Mouse (Mus musculus) right cerebral cortex, postnatal 10 days (tissue): ENCODE data around the gene Ano8.
"Not testable (repeated sequence)": the region's sequence is repeated elsewhere in the genome, so short reads cannot be mapped to it uniquely, and the experiment has no call there.

Experiments
- DNase-seq, 2 experiments: peaks; one replicate each; pipeline ENCODE4 v3.0.0; 2021; ENCODE audit warnings: low spot score in 2 of 2

Ano8 gene

DNA sequence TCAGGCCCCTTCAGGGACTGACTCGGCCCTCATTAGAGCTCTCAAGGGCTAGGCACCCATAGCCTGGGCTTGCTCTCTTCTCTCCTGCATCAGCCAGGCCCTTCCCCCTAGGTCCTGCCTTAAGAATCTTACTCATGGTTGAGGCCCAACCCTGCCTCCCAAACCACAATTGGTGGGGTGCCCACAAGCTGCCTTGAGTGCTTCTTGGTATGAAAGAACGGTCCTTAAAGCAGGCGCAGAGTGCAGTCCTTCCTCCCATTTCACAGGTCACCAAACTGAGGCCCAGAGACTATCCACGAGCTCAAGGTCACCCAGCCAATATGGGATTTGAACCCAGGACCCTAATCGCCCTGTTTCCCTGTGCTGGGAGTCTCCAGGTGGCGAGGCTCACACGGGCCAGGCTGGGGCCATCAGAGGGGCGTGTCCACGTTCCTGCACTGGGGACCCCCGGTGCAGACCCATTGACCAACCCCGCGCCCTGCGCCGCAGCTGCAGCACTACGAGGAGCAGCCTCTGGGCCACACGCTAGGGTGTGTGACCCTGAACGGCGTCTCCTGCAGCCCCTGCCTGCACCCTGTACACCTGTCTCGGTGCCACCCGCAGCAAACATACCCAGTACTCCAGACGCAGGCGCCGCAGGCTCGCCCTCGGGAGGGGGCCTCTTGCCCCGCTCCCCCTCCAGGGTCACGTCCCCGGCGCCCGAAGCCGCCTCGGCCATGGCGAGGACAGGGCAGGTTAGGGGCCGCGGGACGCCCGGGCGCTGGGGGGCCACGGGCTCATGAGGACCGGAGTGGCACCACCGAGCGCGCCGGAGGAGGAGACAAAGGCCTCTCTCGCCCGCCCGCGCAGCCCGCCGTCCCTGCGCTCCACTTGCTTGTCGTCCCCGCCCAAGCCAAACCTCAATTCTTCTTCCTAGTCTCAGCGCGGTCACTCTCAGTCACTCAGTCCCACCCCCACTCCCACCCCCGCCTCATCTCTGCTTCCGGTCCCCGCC, at the start of gene Ano8:
TSS of gene Ano8 (minus strand) at position 822 of the 994 bp plus-strand sequence.
- DNase-seq: peak; percentile 92 to 93

DNA sequence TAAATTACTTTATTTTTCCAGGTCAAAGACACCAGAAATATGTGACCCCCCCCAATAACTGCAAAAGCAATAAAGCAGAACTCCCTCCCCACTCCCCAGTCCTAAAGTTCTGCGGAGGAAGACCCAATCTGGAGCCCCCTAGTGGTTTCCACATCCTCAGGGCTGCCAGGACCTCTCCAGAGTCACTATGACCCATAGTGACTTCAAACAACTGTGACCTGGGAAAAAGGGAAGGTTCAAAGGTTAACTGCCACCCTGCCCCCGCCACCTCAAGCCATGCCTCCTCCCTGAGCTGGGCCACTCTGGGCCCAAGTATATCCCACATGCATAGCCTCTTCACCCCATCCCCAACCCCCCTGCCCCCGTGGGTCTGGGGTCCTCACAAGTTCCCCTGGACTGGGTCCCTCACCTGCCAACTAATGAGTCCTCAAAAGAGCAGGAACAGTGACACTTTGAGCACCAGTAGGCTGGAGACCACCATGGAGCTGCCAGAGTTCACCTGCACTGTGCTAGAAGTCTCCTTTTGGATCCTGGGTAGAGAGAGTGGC, 48.6 kb upstream of the Ano8 start:
- DNase-seq: no peak

DNA sequence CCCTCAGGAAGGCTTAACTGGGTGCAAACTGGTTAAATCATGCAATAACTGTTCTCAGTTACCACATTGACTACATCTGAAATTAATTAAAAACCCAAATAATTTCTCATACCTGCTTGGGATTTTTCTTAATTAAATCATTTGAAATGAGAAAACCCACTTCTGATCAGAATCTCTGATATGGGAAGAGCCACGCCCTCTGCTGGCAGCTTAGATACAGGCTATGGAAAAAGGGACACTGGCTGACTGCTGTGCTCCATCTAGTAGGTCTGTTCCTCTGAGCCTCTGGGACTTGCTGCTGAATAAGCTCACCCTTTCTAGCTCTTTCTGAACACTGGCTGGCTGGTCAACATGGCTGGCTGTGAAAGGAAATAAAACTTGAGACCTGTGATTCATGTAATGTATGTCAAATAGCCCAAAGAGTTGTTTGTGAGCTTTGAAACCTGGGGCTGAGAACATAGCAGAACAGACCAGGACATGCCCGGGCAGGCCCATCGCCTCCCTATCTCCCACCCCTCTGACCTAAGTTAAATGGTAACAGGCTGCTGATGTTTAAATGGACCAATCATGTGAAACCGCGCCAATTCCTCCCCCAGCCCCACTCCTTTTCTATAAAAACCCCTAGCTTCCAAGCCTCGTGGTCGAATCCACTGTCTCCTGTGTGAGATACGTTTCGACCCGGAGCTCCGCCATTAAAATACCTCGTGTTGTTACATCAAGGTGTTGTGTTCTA, 45.1 kb upstream of the Ano8 start:
- DNase-seq: not testable (repeated sequence)

DNA sequence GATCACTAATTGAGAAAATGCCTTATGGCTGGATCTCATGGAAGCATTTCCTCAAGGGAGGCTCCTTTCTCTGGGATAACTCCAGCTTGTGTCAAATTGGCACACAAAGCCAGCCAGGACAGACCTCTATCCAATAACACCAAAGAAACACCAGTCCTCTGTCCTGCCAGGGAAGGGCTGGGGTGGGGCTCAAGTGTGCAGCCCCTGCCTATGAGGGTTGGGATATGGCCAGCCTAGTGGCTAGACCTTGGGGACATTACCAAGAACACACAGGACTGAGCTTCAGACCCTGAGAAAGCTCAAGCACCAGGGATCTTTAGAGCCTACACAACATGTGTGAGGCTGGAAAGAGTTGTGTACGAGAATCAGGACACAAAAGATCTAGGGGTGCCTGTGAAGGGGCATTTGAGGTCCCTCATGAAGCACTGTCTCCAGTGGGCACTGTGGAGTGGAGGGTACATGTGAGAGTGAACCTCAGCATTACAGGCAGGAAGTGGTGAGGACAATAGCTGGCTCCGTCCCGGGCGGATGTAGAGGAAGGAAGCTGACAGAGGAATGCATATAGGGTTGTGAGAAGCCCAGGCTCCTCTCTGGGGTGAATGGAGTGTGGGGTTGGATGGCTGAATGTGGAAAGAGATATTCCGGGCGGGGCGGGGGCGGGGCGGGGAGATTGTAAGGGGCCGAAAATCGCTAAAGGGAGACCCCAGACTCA, 42.8 kb upstream of the Ano8 start:
- DNase-seq: no peak

DNA sequence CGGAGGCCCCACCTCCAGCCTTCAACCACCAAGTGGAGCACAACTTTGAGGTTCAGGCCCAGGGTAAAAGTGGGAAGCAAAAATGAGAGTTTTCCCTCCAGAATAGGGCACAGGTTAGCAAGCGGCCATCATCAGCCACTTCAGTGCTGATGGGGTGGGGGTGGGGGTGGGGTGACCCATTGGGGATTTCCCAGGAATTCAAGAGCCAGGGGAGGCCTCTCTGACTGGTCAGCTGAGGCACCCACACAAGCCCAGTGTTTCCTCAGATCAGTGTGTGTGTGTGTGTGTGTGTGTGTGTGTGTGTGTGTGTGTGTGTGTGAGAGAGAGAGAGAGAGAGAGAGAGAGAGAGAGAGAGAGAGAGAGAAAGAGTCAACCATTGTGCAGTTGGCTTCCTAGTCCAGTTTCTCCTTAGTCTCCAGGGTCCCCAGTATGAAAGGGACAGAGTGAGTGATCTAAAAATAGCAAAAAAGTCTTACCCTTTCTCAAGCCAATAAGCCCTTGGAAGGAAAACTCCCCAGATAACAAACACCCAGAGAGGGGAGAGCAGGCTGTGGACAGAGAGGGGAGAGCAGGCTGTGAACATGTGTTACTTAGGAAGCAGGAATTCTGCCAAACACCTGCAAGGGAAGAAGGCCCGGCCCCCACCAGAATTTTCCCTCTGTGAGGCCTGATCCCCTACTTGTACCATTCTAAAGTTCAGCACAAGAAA, 41.6 kb upstream of the Ano8 start:
- no peak for DNase-seq

DNA sequence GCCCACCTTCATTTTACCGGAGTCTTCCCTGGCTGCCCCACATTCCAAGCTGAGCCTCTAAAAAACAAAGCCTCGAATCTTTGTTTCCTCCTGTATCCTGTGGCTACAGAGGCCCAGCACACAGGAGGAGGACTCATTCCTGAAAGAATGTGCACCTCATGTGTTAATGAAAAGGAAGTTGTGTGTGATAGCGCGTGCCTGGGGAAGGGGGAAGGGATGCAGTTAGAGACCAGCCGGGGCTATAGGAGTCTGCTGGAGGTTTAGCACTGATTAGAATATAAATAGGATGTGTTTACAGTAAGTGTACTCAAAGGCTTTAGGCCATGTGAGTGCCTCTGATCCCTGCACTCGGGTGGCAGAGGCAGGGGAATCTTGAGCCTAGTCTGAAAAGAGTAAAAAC, 40.5 kb upstream of the Ano8 start:
- DNase-seq: no peak

DNA sequence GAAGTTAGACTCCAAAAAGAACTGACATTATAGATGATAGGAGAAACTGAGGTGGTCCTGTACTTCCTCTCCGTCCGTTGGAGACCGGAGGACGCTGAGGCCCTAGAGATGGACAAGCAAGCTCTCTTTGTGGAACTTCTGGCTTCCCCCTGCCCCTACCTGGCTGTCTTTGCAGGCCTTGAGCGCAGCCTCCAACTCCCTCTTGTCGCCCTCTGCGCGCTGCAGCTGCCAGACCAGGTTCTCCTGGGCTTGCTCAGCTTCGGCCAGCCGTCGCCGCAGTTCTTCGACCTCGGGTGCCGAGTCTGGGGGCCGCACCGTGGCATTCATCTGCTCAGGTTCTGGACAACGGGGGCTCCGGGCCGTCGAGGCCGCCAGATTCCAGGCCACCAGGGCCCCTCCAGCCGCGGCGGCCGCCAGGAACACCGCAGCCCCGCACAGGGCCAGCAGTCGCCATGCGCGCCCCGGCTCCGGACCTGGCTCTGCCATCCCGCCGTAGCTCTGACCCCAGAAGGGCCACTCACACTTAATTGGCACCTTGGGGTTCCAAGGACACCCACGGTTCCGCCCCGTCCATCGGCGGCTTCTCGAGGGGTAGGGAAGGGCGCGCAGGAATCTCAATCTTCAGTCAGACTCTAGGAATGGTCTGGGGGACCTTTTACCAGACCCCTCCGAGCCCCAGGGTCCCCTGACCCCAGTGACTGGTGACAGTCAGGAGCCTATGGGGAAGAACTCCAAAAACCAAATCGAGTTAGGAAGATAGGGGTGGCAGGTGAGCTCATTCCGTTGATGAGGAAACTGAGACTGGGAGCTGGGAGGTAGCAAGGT, 39.7 kb upstream of the Ano8 start, which contains the start of gene Ccdc194:
TSS of gene Ccdc194 (minus strand) at position 486 of the 825 bp plus-strand sequence.
- DNase-seq: no peak

DNA sequence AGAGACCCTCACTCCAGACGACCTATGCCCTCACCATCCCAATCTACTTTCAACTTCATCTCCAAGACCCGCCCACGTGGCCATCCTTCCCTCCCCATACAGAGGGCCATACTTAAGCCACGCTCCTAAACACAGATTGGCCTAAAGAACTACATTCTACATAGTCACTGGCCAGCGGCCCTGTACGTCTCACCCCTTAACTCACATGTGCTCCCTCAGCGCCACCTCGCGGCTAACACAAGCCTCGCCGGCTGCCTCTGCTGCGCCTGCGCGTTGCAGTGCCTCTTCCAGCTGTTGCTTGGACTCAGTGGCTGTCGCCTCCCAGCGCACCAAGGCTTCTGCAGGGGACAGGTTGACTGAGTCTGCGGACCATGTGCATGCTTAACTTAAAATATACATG, 35.9 kb upstream of the Ano8 start:
- DNase-seq: peak; percentile 89 to 93

DNA sequence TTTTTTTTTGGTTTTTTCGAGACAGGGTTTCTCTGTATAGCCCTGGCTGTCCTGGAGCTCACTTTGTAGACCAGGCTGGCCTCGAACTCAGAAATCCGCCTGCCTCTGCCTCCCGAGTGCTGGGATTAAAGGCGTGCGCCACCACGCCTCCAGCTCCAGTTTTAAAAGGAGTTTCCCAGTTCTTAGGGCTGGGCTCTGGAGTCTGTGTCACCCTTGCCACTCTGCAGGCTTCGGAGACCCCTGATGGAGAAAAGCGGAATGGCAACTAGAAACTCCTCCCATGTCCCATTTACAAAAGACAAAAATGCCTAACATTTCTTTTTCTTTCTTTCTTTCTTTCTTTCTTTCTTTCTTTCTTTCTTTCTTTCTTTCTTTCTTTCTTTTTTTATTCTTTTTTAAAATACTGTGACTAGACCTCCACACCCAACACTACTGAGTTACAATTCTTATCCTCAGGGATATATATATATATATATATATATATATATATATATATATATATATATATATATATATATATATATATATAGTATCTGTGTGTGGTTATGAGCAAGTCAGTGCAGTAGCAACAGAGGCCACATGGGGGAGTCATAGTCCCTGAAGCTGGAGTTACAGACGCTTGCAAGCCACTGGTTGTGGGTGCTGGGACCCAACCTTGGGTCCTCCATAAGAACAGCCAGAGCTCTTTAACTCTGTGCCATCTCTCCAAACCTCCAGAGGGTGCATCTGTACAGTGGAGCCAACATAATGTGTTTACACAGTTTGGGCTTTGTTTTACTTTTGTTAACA, 33.5 kb upstream of the Ano8 start:
- peak in 1 of 2 experiments; percentile 67 for DNase-seq

DNA sequence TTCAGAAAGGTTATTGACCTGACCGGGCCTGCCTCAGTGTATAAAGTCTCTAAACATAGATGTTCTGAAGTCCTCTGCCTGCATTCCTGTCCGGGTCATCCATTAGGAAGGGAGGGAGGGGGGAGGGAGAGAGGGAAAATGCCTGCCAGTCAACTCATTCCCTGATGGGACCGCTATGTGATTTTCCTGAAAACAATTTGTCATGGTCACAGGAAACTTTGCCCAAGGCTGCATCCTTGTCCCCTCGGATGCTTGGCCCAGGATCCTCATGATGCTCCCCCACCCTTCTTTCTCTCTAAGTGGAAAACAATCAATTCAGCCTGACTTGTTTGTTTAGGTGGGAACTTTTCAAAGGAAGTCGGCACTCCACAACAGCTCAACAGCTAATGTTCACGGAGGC, 31.0 kb upstream of the Ano8 start:
- DNase-seq: no peak

DNA sequence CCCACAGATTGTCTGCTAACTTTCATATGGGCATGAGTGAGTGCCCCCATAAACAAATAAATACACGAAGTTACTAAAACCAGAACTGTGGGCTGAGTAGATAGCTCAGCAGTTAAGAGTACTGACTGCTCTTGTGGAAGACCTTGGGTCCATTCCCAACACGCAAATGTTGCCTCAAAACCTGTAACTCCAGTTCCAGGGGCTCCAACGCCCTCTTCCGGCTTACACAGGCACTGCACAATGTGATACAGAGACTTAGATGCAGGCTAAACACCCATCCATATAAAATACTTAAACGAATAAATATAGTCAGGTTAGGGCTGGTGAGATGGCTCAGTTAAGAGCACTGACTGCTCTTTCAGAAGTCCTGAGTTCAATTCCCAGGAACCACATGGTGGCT, 29.3 kb upstream of the Ano8 start:
- DNase-seq: no peak

DNA sequence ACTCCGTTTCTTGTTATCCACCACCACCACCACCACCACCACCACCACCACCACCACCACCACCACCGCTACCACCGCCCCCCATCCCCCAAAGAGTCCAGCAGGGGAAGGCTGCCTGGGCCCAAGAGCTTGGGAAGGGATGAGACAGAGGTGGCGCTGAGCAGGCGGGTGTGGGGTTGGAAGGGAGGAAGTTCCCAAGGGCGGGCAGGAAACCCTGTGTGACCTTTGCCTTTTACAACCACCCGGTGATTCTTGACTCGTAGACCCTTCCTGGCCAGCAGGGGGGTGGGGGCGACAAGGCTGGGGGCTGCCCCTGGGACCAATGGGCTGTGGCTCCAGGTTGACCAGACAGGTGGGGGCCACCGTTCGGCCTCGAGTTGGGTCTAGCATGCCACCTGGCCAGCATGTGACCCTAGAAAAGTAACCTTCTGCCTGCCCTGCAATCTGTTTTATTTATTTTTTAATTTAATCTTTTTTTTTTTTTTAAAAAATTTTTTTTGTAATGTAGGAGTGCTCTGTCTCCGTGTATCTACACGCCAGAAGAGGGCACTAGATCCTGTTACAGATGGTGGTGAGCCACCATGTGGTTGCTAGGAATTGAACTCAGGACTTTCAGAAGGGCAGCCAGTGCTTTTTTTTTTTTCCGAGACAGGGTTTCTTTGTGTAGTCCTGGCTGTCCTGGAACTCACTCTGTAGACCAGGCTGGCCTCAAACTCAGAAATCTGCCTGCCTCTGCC, 27.4 kb upstream of the Ano8 start:
- no peak for DNase-seq

DNA sequence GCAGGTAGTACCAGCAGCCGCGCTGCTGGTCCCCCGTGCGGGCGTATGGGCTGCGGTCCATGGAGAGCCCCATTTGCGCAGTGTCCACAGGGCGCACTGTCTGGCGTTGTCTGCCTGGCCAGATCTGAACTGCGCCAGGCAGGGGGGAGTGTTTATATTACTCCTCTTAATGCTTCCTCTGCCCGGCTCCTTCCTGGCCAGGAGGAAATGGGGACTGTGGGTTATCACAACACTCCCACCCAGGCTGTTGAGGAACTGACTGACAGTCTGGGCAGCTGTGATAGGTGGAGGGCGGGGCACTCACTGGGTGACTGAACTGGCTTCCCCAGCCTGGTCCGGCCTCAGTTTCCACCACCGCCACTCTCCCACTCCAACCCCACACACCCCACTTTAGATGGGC, 25.9 kb upstream of the Ano8 start, which contains the start of gene Plvap:
TSS of gene Plvap (minus strand) at position 109 of the 400 bp plus-strand sequence.
- no peak for DNase-seq

DNA sequence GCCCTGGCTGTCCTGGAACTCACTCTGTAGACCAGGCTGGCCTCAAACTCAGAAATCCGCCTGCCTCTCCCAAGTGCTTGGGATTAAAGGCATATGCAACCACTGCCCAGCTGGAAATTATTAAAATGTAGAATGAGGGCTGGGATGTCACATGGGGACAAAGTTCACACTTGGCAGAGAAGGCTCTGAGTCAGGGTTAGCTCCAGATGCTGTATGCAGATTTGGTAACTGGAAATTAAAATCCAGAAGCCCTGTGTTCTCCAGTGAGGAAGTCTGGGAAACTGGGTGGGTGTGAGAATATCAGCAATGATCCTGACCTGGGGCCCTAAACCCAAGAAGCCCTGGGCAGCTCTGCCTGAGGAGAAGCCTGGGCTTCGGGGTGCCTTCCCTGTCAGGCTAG, 23.6 kb upstream of the Ano8 start:
- DNase-seq: no peak

DNA sequence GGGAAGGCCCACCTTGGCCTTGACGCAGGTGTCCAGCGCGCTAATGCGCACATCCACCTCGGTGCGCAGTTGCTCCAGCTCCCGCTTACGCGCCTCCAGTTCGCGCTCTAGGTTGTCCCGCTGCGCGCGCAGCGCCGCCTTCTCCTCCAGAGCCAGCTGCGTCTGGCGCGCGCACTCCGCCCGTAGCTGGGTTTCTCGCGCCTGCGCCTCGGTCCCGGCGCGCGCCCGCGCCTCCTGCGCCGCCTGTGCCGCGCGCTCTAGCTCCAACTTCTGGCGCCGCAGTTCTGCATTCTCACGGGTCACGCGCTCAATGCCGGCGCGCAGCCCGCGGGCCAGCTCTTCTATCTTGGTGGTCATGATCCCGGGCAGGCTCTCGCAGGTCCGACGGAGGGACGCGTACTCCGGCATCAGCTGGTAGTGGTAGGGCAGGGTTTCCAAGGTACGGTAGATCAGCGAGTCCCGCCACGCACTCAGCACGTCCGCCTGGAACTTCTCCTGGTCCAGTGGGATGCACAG, 21.9 kb upstream of the Ano8 start:
- peak; percentile 92 for DNase-seq

DNA sequence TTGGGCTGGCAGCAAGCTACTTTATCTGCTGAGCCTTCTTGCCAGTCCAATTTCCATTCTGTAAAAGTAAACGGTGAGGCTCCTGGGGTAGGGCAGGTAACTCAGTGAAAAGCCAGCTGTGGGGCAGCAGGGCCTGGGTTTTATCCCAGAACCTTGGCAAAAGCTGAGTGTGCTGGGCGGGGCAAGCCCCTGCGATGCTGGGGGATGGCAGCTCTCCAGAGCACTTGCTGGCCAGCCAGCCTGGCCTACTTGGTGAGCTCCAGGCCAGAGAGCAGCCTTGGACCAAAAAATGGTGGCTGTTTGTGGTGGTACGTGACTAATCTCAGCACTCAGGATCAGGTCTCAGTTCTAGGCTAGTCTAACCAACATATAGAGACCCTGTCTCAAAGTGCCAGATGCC, 20.2 kb upstream of the Ano8 start:
- DNase-seq: peak in 1 of 2 experiments; percentile 47

DNA sequence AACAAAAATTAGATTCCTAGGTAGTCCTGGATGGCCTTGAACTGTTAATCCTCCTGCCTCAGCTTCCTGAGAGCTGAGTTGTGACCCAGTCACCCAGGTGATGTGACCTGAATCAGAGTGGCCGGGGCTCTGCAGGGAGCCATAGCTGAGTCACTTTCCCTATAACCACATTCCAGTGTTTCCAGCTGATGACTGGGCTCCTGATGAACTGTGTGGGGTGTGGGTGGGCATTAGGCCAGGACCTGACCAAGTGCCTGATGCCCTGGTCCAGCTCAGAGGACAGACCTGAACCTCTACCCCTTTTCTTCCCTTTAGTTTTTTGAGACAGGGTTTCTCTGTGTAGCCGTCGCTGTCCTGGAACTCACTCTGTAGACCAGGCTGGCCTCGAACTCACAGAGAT, 19.6 kb upstream of the Ano8 start:
- no peak for DNase-seq

DNA sequence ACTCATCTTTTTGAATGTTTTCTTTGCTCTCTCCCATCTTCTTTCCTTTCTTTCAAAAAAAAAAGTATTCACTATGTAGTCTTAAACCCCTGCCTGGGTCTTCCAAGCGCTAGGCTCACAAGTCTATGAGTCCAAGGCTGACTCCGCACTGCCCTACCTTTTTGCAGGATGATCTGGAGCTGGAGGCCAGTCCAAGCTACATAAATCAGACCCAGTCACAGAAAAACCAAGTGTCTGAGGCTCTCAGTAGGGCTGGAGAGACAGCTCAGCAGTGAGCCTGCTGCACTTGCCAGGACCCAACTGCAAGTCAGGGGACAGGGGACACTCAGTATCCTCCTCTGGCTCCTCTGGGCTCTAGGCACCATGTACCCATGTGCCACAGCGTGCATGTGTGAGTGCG, 18.6 kb upstream of the Ano8 start:
- DNase-seq: no peak
